ENCODE assay signal across 9 mouse cellular contexts in genomic region chr5:24530042-24530689, GRCm38 (mm10). TPM values are rescaled to one million over a fixed set of nuclear protein-coding genes. Genes with fewer than 3 reads are reported as not detected.
A peak's percentile ranks its signal among the peaks of the same experiment; 100 is the strongest.
DNase-seq lines count a peak whose midpoint lies in the region; ATAC-seq and TF ChIP-seq lines count a peak whose summit lies in the region.
"Had no signal": no experiment of that assay in that cellular context is flagged by ENCODE, and none has a peak within 500 bp of the region (broad histone marks: within the 10 kb centered on the region; RNA-seq: fewer than 3 reads in every experiment).

No protein-coding gene starts in this region.

- no peaks in the 10 kb centered on the region for H3K36me3 ChIP-seq in hindbrain, embryonic 10.5 days
- no peaks in the 10 kb centered on the region for H3K36me3 ChIP-seq in lung, embryonic 14.5 days (ENCODE audit: insufficient read depth)
- no peaks in the 10 kb centered on the region for H3K36me3 ChIP-seq in thymus, adult 2 months (ENCODE audit: control insufficient read depth, insufficient read depth, low read length)

- peak; percentile 100 for TF ChIP-seq CTCF in lung, embryonic 14.5 days (IDR thresholded peaks at IDR 0.05; ENCODE audit: low read depth)
- peak; percentile 100 for TF ChIP-seq CTCF in thymus, adult 2 months (IDR thresholded peaks at IDR 0.05; ENCODE audit: borderline replicate concordance, control insufficient read depth, extremely low read depth, insufficient read depth, low read length, poor library complexity)

- H3K27me3 ChIP-seq in hindbrain, embryonic 10.5 days (ENCODE audit: insufficient read depth, poor library complexity, severe bottlenecking): peaks cover 85% of the 10 kb centered on the region
- peaks cover 56% of the 10 kb centered on the region for H3K27me3 ChIP-seq in lung, embryonic 14.5 days (ENCODE audit: insufficient read depth, low read length)
- H3K27me3 ChIP-seq in thymus, adult 2 months (ENCODE audit: control insufficient read depth, insufficient read depth, low read length): peaks cover 19% of the 10 kb centered on the region

- no peak overlapping the region for H3K9ac ChIP-seq in lung, embryonic 14.5 days

- ATAC-seq in lung, embryonic 14.5 days (ENCODE audit: insufficient read depth): peak; percentile 55; the same call in 1 of the 2 replicates

- H3K9me3 ChIP-seq in hindbrain, embryonic 10.5 days: no peaks in the 10 kb centered on the region
- H3K9me3 ChIP-seq in lung, embryonic 14.5 days (ENCODE audit: low read depth, low read length): no peaks in the 10 kb centered on the region

- peak; percentile 60 for DNase-seq in MEL-GATA-1-ER (ENCODE audit: extremely low read depth, low read depth)
- peak; percentile 89 to 96 for DNase-seq in cerebellum, adult 18-20 months
- DNase-seq in forelimb bud, embryonic 11.5 days (ENCODE audit: low read depth, low spot score): peak; percentile 88
- DNase-seq in hindbrain, embryonic 10.5 days (ENCODE audit: low spot score): peak; percentile 91
- peak; percentile 79 to 92 for DNase-seq in layer of hippocampus, adult 8-10 months (ENCODE audit: low spot score in 2 of 2)
- DNase-seq in lung, embryonic 14.5 days: peak; percentile 96
- DNase-seq in ovary, postnatal 10 days (ENCODE audit: low spot score): peak; percentile 92
- DNase-seq in thymus, adult 2 months: peak; percentile 88

- H3K4me3 ChIP-seq in hindbrain, embryonic 10.5 days: no peak overlapping the region
- H3K4me3 ChIP-seq in lung, embryonic 14.5 days (ENCODE audit: low read depth, low read length): no peak overlapping the region
- H3K4me3 ChIP-seq in thymus, adult 2 months (ENCODE audit: control insufficient read depth, insufficient read depth, low read length): no peak overlapping the region
- H3K4me3 ChIP-seq: myocyte had no signal

- H3K4me2 ChIP-seq in lung, embryonic 14.5 days: no peak overlapping the region

- whole genome bisulfite sequencing in hindbrain, embryonic 10.5 days: 23% methylated on average over 24 of the region's 24 CpGs
- WGBS in lung, embryonic 14.5 days: 20% methylated on average over 24 of the region's 24 CpGs
- WGBS in thymus, adult 2 months: 20% methylated on average over 24 of the region's 24 CpGs

- peaks cover 39% of the 10 kb centered on the region for H3K4me1 ChIP-seq in hindbrain, embryonic 10.5 days (replicated peaks)
- no peaks in the 10 kb centered on the region for H3K4me1 ChIP-seq in lung, embryonic 14.5 days (ENCODE audit: insufficient read depth)
- H3K4me1 ChIP-seq in thymus, adult 2 months (replicated peaks; ENCODE audit: control insufficient read depth, insufficient read depth, low read length): 0 out of 2 replicates have a peak, but pooled peaks cover 3% of the 10 kb centered on the region

- no peak overlapping the region for H3K27ac ChIP-seq in hindbrain, embryonic 10.5 days
- no peak overlapping the region for H3K27ac ChIP-seq in lung, embryonic 14.5 days (ENCODE audit: low read depth)
- no peak overlapping the region for H3K27ac ChIP-seq in thymus, adult 2 months (ENCODE audit: control insufficient read depth, insufficient read depth, low read length)

- TF ChIP-seq POLR2A in thymus, adult 2 months (IDR thresholded peaks at IDR 0.05; ENCODE audit: control insufficient read depth, extremely low read depth, insufficient read depth, low read length, poor library complexity): no peak

RNA-seq across cellular contexts. Expression of gene Gbx1, which starts 3.2 kb away (rescaled TPM):
- 1.3 and 1.5 TPM in 2 replicates for polyA plus RNA-seq in hindbrain, embryonic 10.5 days (2016; fragmentation: Nextera tagmentation; extraction: Ambion mirVana)
- not detected for total RNA-seq in layer of hippocampus, adult 8-10 months (2022)
- polyA plus RNA-seq in lung, embryonic 14.5 days (2014; fragmentation: Nextera tagmentation; extraction: Ambion mirVana): 0.07 TPM in 2 replicates
- polyA plus RNA-seq in thymus, adult 2 months (2012; rRNA removed): 0.05 TPM in 2 replicates

RNA-seq across cellular contexts. Expression of gene Asb10, which starts 10.6 kb away (rescaled TPM):
- 0.17 TPM in 1 of 2 replicates, not detected in the other for polyA plus RNA-seq in hindbrain, embryonic 10.5 days (2016; fragmentation: Nextera tagmentation; extraction: Ambion mirVana)
- total RNA-seq in layer of hippocampus, adult 8-10 months (2022): 1 to 10 TPM in 2 of 4 experiments, under 1 TPM in 2; 0.19 to 5.8 (median 3.0) TPM
- polyA plus RNA-seq in lung, embryonic 14.5 days (2014; fragmentation: Nextera tagmentation; extraction: Ambion mirVana): 0.29 and 0.42 TPM in 2 replicates
- polyA plus RNA-seq in thymus, adult 2 months (2012; rRNA removed): 0.38 and 9.5 TPM in 2 replicates

RNA-seq across cellular contexts. Expression of gene 4931409K22Rik, which starts 26.4 kb away (rescaled TPM):
- 0.07 and 0.10 TPM in 2 replicates for polyA plus RNA-seq in hindbrain, embryonic 10.5 days (2016; fragmentation: Nextera tagmentation; extraction: Ambion mirVana)
- total RNA-seq in layer of hippocampus, adult 8-10 months (2022): under 1 TPM in 1 of 4 experiments, not detected in 3; 0.36 TPM
- polyA plus RNA-seq in lung, embryonic 14.5 days (2014; fragmentation: Nextera tagmentation; extraction: Ambion mirVana): not detected in 2 replicates
- polyA plus RNA-seq in thymus, adult 2 months (2012; rRNA removed): not detected in 2 replicates
- polyA plus RNA-seq: myocyte had no signal

RNA-seq across cellular contexts. Expression of gene Abcf2, which starts 47.1 kb away (rescaled TPM):
- polyA plus RNA-seq in hindbrain, embryonic 10.5 days (2016; fragmentation: Nextera tagmentation; extraction: Ambion mirVana): 125 and 159 TPM in 2 replicates
- total RNA-seq in layer of hippocampus, adult 8-10 months (2022): 10 to 100 TPM; 75.3 to 86.0 (median 78.3) TPM
- 119 and 120 TPM in 2 replicates for polyA plus RNA-seq in lung, embryonic 14.5 days (2014; fragmentation: Nextera tagmentation; extraction: Ambion mirVana)
- polyA plus RNA-seq in thymus, adult 2 months (2012; rRNA removed): 117 and 121 TPM in 2 replicates

RNA-seq across cellular contexts. Expression of gene Chpf2, which starts 56.4 kb away (rescaled TPM):
- polyA plus RNA-seq in hindbrain, embryonic 10.5 days (2016; fragmentation: Nextera tagmentation; extraction: Ambion mirVana): 16.5 and 19.3 TPM in 2 replicates
- 10 to 100 TPM; 68.4 to 78.7 (median 75.5) TPM for total RNA-seq in layer of hippocampus, adult 8-10 months (2022)
- polyA plus RNA-seq in lung, embryonic 14.5 days (2014; fragmentation: Nextera tagmentation; extraction: Ambion mirVana): 12.2 and 14.2 TPM in 2 replicates
- 53.5 and 55.5 TPM in 2 replicates for polyA plus RNA-seq in thymus, adult 2 months (2012; rRNA removed)
